Mouse (Mus musculus) brain, embryonic 14.5 days (tissue): ENCODE measurements around the gene Pnkd.

Experiments
- CTCF ChIP-seq: fragments of 200-500 bp; IDR thresholded peaks from 2 replicates; pipeline ENCODE4 v1.5.1; 2012; ENCODE audit warnings: inconsistent platforms, mild to moderate bottlenecking, moderate library complexity, borderline replicate concordance; ENCODE audit not compliant: insufficient read depth, insufficient read length; ENCODE audit errors: extremely low read depth
- POLR2A ChIP-seq: fragments of 200-500 bp; IDR thresholded peaks from 2 replicates; pipeline ENCODE4 v1.6.1; 2012; ENCODE audit warnings: mild to moderate bottlenecking, inconsistent platforms, borderline replicate concordance; ENCODE audit not compliant: poor library complexity, insufficient read depth, insufficient read length, severe bottlenecking; ENCODE audit errors: extremely low read depth

- TF ChIP-seq CTCF (no peak), POLR2A (no peak)
Measured at GRCm38 (mm10) chr1:74370040-74370439, 85.3 kb downstream of the Pnkd start.
